Mouse (Mus musculus) forelimb bud, embryonic 11.5 days (tissue): ENCODE results near the gene Hmgcs2.

Experiments
- DNase-seq: peaks from one replicate; pipeline ENCODE4 v3.0.0-alpha.2; 2012; ENCODE audit warnings: low read depth, low spot score

Gene Hmgcs2

GRCm38 (mm10) chr3:98280933-98281678 is 871 bp downstream of the Hmgcs2 start:
- peak; percentile 70 for DNase-seq

- DNase-seq: no peak
Observed at GRCm38 (mm10) chr3:98282422-98282821, 2.2 kb downstream of the Hmgcs2 start.

GRCm38 (mm10) chr3:98283205-98283604 is 3.0 kb downstream of the Hmgcs2 start:
- DNase-seq: no peak

GRCm38 (mm10) chr3:98291044-98291443 is 10.8 kb downstream of the Hmgcs2 start:
- DNase-seq: no peak

- no peak for DNase-seq
Observed at GRCm38 (mm10) chr3:98295965-98296364, 15.7 kb downstream of the Hmgcs2 start.

GRCm38 (mm10) chr3:98299391-98300100 is 19.3 kb downstream of the Hmgcs2 start:
- no peak for DNase-seq

- no peak for DNase-seq
Observed at GRCm38 (mm10) chr3:98300266-98300665, 20.0 kb downstream of the Hmgcs2 start.

- DNase-seq: no peak
Observed at GRCm38 (mm10) chr3:98301761-98302160, 21.5 kb downstream of the Hmgcs2 start.

- no peak for DNase-seq
Observed at GRCm38 (mm10) chr3:98308606-98309005, 28.4 kb downstream of the Hmgcs2 start.

- DNase-seq: no peak
Observed at GRCm38 (mm10) chr3:98310456-98310855, 30.2 kb downstream of the Hmgcs2 start.

- DNase-seq: peak; percentile 70
Observed at GRCm38 (mm10) chr3:98312867-98313266, 32.6 kb downstream of the Hmgcs2 start.

GRCm38 (mm10) chr3:98313294-98314155 is 33.3 kb downstream of the Hmgcs2 start:
- DNase-seq: no peak

- DNase-seq: no peak
Observed at GRCm38 (mm10) chr3:98315181-98315580, 34.9 kb downstream of the Hmgcs2 start.

GRCm38 (mm10) chr3:98317143-98317542 is 36.9 kb downstream of the Hmgcs2 start:
- DNase-seq: peak; percentile 32

- DNase-seq: no peak
Observed at GRCm38 (mm10) chr3:98319190-98319589, 39.0 kb downstream of the Hmgcs2 start.

GRCm38 (mm10) chr3:98322209-98322608 is 42.0 kb downstream of the Hmgcs2 start:
- DNase-seq: no peak

- DNase-seq: no peak
Observed at GRCm38 (mm10) chr3:98324235-98324634, 44.0 kb downstream of the Hmgcs2 start.

GRCm38 (mm10) chr3:98334010-98334409 is 53.8 kb downstream of the Hmgcs2 start:
- no peak for DNase-seq

GRCm38 (mm10) chr3:98335331-98335730 is 55.1 kb downstream of the Hmgcs2 start:
- DNase-seq: no peak

GRCm38 (mm10) chr3:98335886-98336285 is 55.7 kb downstream of the Hmgcs2 start:
- no peak for DNase-seq

- DNase-seq: peak; percentile 60
Observed at GRCm38 (mm10) chr3:98336661-98337654, 56.7 kb downstream of the Hmgcs2 start.
